Mouse (Mus musculus): ENCODE measurements at regions not wholly inside any gene's neighbourhood (a gene's known extent, or its start where the extent isn't known, plus 50 kb on each side); places are given as distances from the start of the nearest gene placed in this dataset.

DNA sequence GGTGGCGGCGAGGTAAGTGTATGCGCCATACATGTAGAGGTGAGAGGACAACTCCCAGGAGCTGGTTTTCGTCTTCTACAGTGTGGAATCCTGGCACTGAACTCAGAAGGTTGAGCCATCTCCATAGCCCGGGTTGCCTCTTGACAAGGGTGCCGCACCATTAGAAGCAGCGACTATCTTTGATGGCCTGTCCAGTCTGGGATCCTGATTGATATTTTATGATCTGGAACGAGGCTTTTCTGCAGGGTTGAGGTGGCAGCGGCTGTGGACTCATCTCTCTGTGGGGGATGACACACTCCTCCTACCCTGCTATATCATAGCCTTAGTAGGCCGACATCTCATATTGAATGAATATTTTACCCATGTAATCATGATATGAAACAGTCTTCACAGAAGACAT, 191.0 kb upstream of the Fam241a start:
- TF ChIP-seq EP300 (IDR thresholded peaks at IDR 0.05) = no peak
- TF ChIP-seq CTCF (IDR thresholded peaks at IDR 0.05) = no peak

Measured in lung, postnatal 0 days (tissue).